Mouse (Mus musculus): ENCODE data around the gene Itsn1.
A peak's percentile ranks its signal among the peaks of the same experiment; 100 is the strongest.

Gene Itsn1

GRCm38 (mm10) chr16:91729066-91729482 lies at the start of gene Itsn1:
Gene Itsn1, plus strand, starts transcription at chr16:91729281.
- peak; percentile 96 for DNase-seq (ENCODE audit: low spot score)

DNA sequence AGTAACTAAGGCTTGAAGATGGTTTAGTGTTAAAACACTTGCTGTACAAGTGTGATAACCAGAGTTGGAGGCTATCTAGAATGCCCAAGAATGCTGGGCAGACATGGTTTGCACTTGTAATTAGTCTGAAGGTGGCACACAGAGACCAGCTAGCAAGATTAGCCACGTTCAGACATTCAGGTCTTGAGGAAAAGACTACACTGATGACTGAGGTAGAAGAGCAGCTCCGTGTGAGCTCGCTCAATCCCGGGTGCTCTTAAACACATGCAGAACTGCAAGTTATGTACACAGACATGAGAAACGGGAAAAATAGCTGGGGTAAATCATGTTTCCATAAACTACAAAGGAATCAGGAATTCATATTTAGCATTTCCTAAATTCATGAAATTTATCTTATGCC lies 48.4 kb upstream of the Itsn1 start:
- no peak for DNase-seq (ENCODE audit: low spot score)

- no peak for DNase-seq (ENCODE audit: low spot score)
These were observed 43.6 kb upstream of the Itsn1 start for GRCm38 (mm10) chr16:91685526-91685925.

GRCm38 (mm10) chr16:91686369-91686768 lies 42.7 kb upstream of the Itsn1 start:
- DNase-seq (ENCODE audit: low spot score): no peak

GRCm38 (mm10) chr16:91688023-91688618 lies 41.0 kb upstream of the Itsn1 start:
- DNase-seq (ENCODE audit: low spot score): no peak

DNA sequence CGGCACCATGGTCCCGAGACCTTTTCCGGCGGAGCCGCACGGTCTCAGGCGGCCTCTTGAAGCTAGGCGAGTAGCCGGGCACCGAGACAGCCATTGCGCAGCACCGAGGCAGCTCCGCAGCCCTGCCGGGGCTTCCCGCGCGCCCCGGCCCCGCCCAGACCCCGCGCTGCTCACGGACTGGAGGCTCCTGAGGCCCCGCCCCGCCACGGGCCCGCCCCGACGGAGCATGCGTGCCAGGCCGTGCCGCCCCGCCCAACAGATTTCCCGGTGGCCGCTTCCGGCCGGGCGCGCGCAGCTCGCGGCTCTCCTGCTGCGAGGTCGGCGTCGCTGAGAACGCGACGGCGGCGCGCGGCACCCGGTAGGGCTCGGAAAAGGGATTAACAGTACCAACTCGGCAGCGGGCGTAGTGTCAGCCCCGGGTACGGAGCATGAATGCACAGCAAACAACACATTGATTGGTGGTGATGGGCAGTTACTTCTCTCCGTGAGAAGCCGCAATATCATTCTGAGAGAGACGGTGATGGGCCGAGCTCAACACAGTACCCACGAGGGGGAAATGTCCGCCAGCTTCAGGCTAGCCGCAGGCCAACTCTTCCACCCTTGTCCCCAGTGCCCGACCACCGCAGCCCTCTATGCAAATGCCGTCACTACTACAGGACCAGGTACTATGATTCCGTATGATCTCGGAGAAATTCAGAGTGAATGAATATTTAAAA lies 40.3 kb upstream of the Itsn1 start, which contains the start of gene Donson:
Gene Donson, minus strand, starts transcription at position 152 of the 716 bp plus-strand sequence.
- peak; percentile 96 for DNase-seq (ENCODE audit: low spot score)

DNA sequence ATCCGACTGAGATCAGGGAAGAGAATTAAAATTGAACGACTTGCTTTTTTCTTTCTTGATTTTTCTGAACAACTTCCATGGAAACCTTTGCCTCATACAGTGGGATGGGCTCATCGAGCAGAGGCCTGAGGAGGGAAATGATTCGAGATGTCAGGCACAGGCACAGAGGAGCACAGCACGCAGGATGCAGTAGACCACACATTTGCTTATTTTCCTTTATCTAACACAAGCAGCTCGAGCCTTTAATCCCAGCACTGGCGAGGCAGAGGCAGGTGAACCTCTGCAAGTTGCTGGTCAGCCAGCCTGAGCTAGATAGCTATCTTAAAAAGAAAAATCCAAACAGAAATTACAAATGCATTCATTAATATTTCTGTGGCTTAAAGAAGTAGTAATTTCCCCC lies 39.3 kb upstream of the Itsn1 start:
- DNase-seq (ENCODE audit: low spot score): no peak

DNA sequence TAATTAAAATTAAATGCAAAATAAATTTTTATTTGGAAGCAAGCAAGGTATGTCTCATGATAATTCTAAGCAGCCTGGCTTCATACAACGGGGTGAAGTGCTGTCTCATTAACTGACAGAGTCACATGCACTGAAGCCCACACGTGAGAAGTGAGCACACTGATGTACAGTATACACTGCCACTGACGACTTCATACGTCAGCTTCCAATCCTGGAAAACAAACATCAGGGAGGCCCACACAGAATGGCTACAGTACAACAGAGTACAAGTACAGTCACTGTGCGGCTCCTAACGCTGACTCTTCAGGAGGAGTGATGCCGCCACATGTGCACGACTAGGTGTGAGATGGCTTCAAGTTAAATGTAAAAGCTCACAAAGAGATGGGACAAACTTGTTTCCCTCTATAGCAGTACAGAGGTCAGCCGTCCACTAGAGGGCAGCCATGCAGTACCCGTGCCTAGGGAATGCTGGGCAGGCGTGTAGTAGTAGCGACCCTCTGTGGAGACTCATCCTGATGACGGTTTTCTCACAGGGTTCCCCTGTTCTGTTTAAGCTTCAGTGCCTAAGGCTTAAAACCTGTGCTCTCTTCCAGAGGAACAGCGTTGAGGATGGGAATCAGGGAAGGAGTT lies 34.5 kb upstream of the Itsn1 start:
- peak; percentile 69 for DNase-seq (ENCODE audit: low spot score)

GRCm38 (mm10) chr16:91695108-91695755 lies 33.8 kb upstream of the Itsn1 start:
- no peak for DNase-seq (ENCODE audit: low spot score)

GRCm38 (mm10) chr16:91698995-91699394 lies 30.1 kb upstream of the Itsn1 start:
- DNase-seq (ENCODE audit: low spot score): no peak

DNA sequence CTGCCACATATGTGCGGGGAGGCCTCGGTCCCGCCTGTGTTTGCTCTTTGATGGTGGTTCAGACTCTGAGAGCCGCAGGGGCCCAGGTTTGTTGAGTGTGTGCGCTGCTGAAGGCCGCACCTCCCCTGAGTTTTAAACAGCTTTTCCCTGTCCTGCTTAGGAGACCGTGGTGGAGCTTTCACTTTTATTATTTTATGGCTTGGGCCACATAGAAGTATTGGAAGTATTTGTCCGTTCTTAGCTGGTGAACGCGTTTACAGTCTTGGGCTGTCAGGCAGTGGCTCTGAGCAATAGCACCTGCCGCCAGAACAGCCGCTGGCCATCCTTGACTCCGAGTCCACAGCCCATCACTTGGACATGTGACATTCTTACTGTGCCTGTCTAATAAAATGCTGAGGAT lies 27.2 kb upstream of the Itsn1 start:
- DNase-seq (ENCODE audit: low spot score): no peak

GRCm38 (mm10) chr16:91702771-91703188 lies 26.3 kb upstream of the Itsn1 start:
- no peak for DNase-seq (ENCODE audit: low spot score)

- no peak for DNase-seq (ENCODE audit: low spot score)
These were observed 24.3 kb upstream of the Itsn1 start for GRCm38 (mm10) chr16:91704603-91705340.

- DNase-seq (ENCODE audit: low spot score): no peak
These were observed 18.8 kb upstream of the Itsn1 start for GRCm38 (mm10) chr16:91710241-91710640.

GRCm38 (mm10) chr16:91716927-91717349 lies 12.1 kb upstream of the Itsn1 start:
- no peak for DNase-seq (ENCODE audit: low spot score)

GRCm38 (mm10) chr16:91717399-91717798 lies 11.7 kb upstream of the Itsn1 start:
- DNase-seq (ENCODE audit: low spot score): no peak

- DNase-seq (ENCODE audit: low spot score): peak; percentile 46
These were observed 4.8 kb upstream of the Itsn1 start for GRCm38 (mm10) chr16:91724247-91724646.

DNA sequence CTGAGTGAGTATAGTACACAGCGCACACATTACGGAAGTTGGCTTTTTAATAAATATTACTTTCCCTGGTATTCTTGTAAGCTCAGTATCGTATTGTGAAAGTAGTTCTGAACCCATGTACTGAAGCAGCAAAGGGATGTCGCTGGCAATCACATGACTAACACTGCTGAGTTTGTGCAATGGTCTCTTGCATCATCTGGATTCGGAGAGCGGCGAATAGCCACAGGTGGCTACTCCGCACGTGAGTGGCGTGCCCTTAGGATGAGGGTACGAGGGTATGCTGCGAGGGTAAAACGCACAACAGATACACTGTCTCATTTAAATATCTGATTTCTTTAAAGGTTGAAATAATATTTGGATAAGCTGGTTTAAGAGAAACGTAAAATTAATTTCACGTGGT lies 1.6 kb upstream of the Itsn1 start:
- no peak for DNase-seq (ENCODE audit: low spot score)

DNA sequence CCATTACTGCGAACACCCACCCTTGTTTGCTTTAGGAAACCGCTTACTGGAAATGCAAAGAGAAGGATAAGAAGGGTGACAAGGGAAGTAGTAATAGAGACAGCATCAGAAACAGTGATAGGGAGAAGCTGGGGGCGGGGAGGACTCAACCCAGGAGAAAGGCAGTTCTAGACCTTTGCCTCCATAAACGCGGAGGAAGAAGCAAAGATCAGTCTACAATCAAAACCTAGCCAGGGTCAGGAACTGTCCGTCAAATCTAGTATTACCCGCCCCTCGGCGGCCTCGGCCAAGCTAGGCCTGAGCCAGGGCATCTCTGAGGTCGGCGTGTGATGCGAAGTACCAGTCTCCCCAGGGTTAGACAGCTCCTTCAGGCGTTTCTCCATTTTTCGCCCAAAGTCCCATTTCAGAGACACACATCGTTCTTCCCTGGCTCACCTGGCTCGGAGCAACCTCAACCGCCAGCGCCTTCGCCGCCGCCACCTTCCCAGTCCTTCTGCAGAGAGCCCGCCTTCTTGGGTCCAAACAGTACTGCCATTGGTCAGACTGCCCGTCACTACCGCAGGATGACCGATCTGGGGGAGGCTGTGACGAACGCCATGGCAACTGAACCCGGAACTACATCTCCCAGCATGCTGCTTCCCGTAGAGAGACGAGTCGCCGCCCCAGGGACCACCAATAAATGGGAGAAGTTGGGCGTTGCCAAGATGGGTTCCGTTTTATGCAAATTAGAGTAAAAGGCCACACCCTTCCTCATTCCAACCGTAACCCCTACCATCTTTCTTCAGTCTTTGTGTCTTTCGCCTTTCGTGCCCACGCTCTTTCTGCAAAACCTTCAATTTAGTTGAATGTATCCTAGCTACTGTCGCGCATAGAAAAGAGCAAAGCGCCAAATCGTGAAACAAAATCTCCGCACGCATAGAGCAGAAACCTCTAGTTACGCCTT lies 687 bp upstream of the Itsn1 start, which contains the start of gene Cryzl1:
Gene Cryzl1, minus strand, starts transcription at position 853 of the 943 bp plus-strand sequence.
- peak; percentile 95 for DNase-seq (ENCODE audit: low spot score)

DNA sequence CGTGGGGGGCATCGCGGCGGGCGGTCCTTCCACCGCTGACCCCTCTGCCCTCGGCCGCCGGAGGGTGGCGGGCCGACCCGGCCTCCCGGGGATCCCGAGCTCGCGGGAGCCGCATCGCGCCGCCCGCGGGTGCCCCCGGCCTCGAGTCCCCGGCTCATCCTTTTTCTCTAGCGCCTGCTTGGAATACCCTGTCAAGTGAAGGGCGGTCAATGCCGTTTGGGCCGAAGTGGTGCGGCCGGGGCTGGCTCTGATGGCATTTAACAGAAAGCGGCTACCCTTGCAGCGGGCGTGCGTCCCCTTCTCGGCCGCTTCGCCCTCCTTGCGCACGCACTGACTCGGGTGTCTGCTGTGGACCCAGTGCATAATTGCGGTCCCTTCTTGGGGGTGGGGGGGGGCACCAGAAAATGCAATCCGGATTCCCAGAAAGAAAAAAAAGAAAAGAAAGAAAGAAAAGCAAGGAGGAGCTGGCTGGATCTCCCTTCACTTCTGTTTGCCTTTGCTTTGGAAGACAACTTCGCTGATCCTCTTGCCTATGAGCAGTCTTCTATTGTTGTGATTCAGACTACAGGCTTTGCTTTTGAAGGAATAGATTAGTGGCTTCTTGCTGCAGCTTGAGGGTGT lies 850 bp downstream of the Itsn1 start:
- DNase-seq (ENCODE audit: low spot score): peak; percentile 36

Data from urinary bladder, postnatal 25 days (tissue).